Mouse (Mus musculus) right cerebral cortex, postnatal 14 days (tissue): Measurements from ENCODE around the gene Bcl7b.
"Not testable (repeated sequence)": the region's sequence is repeated elsewhere in the genome, so short reads cannot be mapped to it uniquely, and the experiment has no call there.

ENCODE experiments used
- DNase-seq: peaks from one replicate; pipeline ENCODE4 v3.0.0; 2022

Bcl7b gene

DNA sequence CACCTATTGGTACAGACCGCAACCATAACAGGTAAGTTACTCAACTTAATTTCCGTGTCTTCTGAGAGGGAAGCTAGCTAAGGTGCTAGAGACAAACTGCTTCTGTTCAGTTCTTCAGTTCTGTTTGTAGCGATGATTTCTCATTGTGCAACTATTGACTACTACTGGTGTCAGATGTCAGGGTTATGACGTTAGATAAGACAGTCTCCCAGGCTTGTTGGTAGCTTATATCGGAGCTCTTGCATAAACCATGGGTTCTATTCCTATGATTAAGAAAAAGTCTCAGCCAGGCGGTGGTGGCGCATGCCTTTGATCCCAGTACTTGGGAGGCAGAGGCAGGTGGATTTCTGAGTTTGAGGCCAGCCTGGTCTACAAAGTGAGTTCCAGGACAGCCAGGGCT is 54.0 kb downstream of the Bcl7b start:
- no peak for DNase-seq

DNA sequence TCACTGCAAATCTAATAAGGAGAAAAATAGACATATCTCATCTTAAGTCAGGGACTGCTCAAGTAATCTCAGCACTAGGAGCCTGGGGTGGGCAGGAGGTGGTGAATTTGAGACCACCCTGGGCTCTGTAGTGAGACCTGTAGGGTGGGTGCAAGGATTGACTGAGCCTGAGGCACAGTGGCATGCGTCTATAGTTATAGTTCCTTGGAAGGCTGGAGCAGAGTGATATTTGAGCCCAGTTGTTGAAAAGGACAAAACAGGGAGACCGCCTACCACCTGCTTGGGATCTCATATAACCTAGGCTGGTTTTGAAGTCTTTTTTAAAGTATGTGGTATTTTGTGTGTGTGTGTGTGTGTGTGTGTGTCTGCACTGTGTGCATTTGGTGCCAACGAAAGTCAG is 56.1 kb downstream of the Bcl7b start:
- no peak for DNase-seq

DNA sequence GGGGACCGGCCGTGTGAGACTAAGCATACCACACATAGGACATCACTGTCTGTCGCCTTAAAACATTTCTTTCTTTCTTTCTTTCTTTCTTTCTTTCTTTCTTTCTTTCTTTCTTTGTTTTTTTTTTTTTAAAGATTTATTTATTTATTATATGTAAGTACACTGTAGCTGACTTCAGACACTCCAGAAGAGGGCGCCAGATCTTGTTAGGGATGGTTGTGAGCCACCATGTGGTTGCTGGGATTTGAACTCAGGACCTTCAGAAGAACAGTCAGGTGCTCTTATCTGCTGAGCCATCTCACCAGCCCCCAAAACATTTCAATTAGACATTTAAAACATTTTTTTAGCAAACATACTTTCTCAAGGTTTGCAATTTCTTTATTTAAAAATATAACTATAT is 57.8 kb downstream of the Bcl7b start:
- not testable (repeated sequence) for DNase-seq

DNA sequence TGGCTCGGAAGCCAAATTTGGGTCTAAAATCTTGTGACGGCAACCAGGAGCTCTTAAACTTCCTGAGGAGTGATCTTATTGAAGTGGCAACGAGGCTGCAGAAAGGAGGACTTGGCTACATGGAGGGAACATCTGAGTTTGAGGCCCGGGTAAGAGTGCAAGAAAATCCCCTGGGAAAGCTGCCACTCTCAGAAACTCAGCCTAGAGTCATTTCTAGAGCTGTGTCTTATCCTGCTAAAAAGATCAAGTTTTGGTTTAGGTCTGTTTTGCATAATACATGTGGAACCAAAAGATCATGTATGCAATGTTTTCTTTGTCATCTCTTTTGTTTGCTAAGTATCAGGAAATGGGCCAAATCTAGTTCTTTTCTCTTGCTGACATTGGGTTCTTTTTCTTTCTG is 62.1 kb downstream of the Bcl7b start:
- DNase-seq = no peak
